Mouse (Mus musculus): Measurements from ENCODE around the gene Pip5k1b. TPM values are rescaled to one million over a fixed set of nuclear protein-coding genes. Genes with fewer than 3 reads are reported as not detected.

Pip5k1b gene
- polyA plus RNA-seq, 2 experiments = 0.83 to 1.4 TPM

DNA sequence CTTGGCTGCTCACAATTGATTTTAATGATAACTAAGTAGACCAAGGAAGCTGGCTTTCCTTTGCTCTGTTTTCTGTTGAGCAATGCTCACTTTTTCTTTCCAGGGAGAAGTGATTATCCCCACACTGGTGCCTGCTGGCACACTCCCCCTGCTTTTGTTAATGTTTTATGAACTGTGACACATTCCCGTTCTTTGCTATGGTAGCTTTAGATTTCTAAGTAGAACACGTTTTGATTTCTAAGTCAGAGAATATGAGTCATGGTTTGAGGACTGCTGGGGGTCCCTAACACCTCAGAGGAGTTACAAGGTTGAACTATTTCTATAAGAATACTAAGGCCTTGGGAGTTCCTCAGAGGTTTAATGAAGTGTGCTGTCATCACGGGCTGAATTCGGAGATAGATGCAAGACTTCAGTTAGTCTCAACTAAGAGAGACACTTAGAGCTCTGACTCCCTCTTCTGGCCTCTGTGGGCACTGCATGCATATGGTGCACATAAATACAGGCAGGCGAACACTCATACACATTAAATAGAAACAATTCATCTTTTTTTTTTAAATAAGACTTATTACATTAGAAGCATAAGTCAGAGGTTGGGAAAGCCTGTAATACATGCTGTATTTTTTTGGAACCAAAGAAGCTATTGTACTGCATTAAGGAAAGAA is 203.2 kb downstream of the Pip5k1b start:
- H3K27ac ChIP-seq (replicated peaks; ENCODE audit: low read depth, low read length) = no peak overlapping the region
- DNase-seq (ENCODE audit: low spot score) (no peak), ATAC-seq (ENCODE audit: low FRiP score, low read depth) (no peak)
- H3K4me1 ChIP-seq (ENCODE audit: control insufficient read depth, insufficient read depth, low read length) = no peaks in the 10 kb centered on the region
- H3K9me3 ChIP-seq (ENCODE audit: control insufficient read depth, low read length) = no peaks in the 10 kb centered on the region
- TF ChIP-seq POLR2A (IDR thresholded peaks at IDR 0.05; ENCODE audit: borderline replicate concordance, extremely low read depth, insufficient read depth, insufficient read length) = no peak
- WGBS = 74% methylated on average over 5 of the region's 5 CpGs
- H3K27me3 ChIP-seq (ENCODE audit: control insufficient read depth, insufficient read depth, low read length) = no peaks in the 10 kb centered on the region
- no peaks in the 10 kb centered on the region for H3K36me3 ChIP-seq (ENCODE audit: control insufficient read depth, insufficient read depth, low read length)
- H3K4me3 ChIP-seq (replicated peaks; ENCODE audit: low read length) = no peak overlapping the region
- no peak overlapping the region for H3K4me2 ChIP-seq (replicated peaks; ENCODE audit: low read depth, low read length, severe bottlenecking)
- no peak overlapping the region for H3K9ac ChIP-seq (ENCODE audit: low read depth, low read length, severe bottlenecking)

DNA sequence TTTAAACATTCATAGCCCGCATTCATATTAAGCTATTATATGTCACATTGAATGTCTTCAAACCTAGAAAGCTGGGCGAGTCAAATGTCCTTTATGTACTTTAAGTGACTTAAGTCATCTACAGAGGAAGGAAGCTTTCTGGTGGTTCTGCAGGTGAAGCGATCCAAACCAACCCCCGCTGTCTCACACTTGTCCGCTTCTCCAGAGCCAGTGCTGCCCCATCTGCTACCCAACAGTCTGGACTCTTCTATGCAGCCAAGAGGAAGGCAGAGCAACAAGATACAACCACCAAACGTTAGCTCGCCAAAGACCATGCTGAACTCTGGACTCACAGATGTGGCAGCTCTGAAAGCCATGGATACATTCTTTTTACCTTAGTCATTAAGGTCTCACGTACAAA is 211.2 kb downstream of the Pip5k1b start:
- no peak overlapping the region for H3K4me3 ChIP-seq (replicated peaks; ENCODE audit: low read length)

DNA sequence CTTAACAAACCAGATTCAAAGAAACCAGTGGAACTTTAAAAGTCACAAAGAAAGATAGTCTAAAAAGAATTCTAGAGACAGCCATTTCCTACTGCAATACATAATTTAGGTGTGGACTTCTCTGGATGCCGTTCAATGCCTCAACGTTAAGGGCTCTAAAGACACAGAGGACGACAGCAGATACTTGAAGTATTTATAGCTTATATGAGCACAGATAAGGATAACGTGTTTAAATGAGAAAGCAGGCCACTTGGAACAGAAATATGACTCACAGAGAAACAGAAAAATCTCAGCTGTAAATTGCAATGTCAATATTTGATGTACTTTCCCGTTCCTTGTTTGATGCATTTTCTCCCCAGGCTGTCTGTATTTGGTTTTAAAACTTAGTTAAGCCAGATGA is 212.9 kb downstream of the Pip5k1b start:
- H3K9me3 ChIP-seq (ENCODE audit: control insufficient read depth, low read length) = no peaks in the 10 kb centered on the region
- no peak overlapping the region for H3K4me3 ChIP-seq (replicated peaks; ENCODE audit: low read length)
- H3K4me2 ChIP-seq (replicated peaks; ENCODE audit: low read depth, low read length, severe bottlenecking) = no peak overlapping the region
- TF ChIP-seq POLR2A (IDR thresholded peaks at IDR 0.05; ENCODE audit: borderline replicate concordance, extremely low read depth, insufficient read depth, insufficient read length) = no peak
- H3K27ac ChIP-seq (replicated peaks; ENCODE audit: low read depth, low read length) = no peak overlapping the region
- WGBS = 65% methylated on average over 5 of the region's 5 CpGs
- H3K4me1 ChIP-seq (ENCODE audit: control insufficient read depth, insufficient read depth, low read length) = no peaks in the 10 kb centered on the region
- no peak for ATAC-seq (ENCODE audit: low FRiP score, low read depth)
- no peak for DNase-seq (ENCODE audit: low spot score)
- no peak overlapping the region for H3K9ac ChIP-seq (ENCODE audit: low read depth, low read length, severe bottlenecking)
- no peaks in the 10 kb centered on the region for H3K27me3 ChIP-seq (ENCODE audit: control insufficient read depth, insufficient read depth, low read length)
- H3K36me3 ChIP-seq (ENCODE audit: control insufficient read depth, insufficient read depth, low read length) = no peaks in the 10 kb centered on the region

More for the DNA sequence above, 211.2 kb downstream of the Pip5k1b start:
- H3K4me1 ChIP-seq (ENCODE audit: control insufficient read depth, insufficient read depth, low read length) = no peaks in the 10 kb centered on the region
- no peak overlapping the region for H3K4me2 ChIP-seq (replicated peaks; ENCODE audit: low read depth, low read length, severe bottlenecking)
- no peak overlapping the region for H3K27ac ChIP-seq (replicated peaks; ENCODE audit: low read depth, low read length)
- WGBS = 89% methylated on average over 8 of the region's 8 CpGs
- ATAC-seq (ENCODE audit: low FRiP score, low read depth) (no peak), DNase-seq (ENCODE audit: low spot score) (no peak)
- no peaks in the 10 kb centered on the region for H3K9me3 ChIP-seq (ENCODE audit: control insufficient read depth, low read length)
- H3K9ac ChIP-seq (ENCODE audit: low read depth, low read length, severe bottlenecking) = no peak overlapping the region
- no peaks in the 10 kb centered on the region for H3K36me3 ChIP-seq (ENCODE audit: control insufficient read depth, insufficient read depth, low read length)
- no peaks in the 10 kb centered on the region for H3K27me3 ChIP-seq (ENCODE audit: control insufficient read depth, insufficient read depth, low read length)
- no peak for TF ChIP-seq POLR2A (IDR thresholded peaks at IDR 0.05; ENCODE audit: borderline replicate concordance, extremely low read depth, insufficient read depth, insufficient read length)

DNA sequence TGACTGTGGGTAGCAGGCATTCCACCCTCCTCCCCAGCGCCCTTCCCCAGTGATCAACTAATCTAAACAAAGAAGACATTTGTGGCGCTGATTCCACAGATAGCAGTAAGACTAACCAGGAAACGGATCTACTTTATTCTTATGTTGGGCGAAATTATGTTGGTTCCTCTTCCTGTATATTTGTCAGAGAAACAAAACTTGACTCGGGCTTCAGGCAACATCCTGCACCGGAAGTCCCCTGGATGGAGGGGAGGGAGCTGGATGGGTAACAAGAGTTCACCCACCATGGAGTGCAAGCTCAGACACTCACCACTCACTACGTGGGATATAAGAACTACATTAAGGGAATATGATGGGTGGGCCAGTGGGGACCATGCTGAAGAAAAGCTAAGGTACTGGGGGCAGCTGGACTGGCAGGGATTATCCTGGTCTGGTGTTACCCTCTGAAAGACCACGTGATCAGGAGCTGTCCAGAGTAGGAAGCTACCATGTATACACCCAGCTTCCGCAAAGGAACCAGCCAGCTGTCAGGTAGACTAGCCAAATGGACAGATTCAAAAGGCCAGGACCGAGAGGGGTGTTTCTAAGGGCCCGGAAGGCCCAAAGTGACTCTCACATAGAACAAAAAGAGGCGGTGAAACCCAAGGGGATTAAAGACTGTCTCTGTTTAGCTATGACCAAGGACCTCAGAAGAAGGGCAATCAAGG is 219.1 kb downstream of the Pip5k1b start:
- Histone ChIP-seq H3K4me3 (replicated peaks; ENCODE audit: low read length) (no peak overlapping the region), H3K36me3 (ENCODE audit: control insufficient read depth, insufficient read depth, low read length) (no peaks in the 10 kb centered on the region), H3K9ac (ENCODE audit: low read depth, low read length, severe bottlenecking) (no peak overlapping the region), H3K9me3 (ENCODE audit: control insufficient read depth, low read length) (no peaks in the 10 kb centered on the region), H3K4me2 (replicated peaks; ENCODE audit: low read depth, low read length, severe bottlenecking) (no peak overlapping the region), H3K27ac (replicated peaks; ENCODE audit: low read depth, low read length) (no peak overlapping the region), H3K27me3 (ENCODE audit: control insufficient read depth, insufficient read depth, low read length) (no peaks in the 10 kb centered on the region), H3K4me1 (ENCODE audit: control insufficient read depth, insufficient read depth, low read length) (no peaks in the 10 kb centered on the region)
- no peak for TF ChIP-seq POLR2A (IDR thresholded peaks at IDR 0.05; ENCODE audit: borderline replicate concordance, extremely low read depth, insufficient read depth, insufficient read length)
- WGBS = 63% methylated on average over 12 of the region's 12 CpGs
- no peak for DNase-seq (ENCODE audit: low spot score)
- ATAC-seq (ENCODE audit: low FRiP score, low read depth) = no peak; the same call in 1 of the 2 replicates

DNA sequence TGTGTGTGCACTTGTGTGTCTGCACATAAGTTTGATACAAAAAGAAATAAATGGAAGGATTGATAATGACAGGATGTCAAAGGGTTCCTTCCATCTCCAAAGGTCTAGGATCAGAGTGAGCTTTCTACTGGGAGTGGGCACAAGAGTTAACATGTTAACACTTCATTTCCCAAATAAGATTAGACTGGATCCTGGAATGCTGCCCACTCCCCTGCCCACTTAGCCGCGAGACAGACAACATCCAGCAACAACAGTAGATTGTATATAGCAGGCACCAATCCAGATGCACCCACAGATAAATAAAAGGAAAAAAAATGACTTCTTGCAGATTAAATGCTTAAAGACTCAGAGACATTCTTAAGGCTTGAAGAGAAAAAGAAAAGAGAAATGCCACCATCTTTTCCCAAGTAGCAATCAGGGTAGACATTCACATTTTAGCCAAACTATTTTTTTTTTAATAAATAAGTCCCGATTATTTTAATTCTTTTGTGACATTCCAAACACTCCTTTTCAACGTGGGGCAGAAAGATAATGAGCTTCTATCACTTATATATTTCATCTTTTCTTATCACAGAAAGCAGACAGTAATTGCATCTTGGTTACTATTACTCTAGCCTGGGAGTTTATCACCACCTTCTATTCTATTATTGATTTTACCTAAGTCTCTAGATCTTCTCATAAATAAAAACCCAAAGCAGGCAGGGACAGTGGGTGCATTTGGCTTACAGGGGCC is 219.9 kb downstream of the Pip5k1b start:
- no peak for ATAC-seq (ENCODE audit: low FRiP score, low read depth)
- DNase-seq (ENCODE audit: low spot score) = no peak
- Histone ChIP-seq H3K4me1 (ENCODE audit: control insufficient read depth, insufficient read depth, low read length) (no peaks in the 10 kb centered on the region), H3K9me3 (ENCODE audit: control insufficient read depth, low read length) (no peaks in the 10 kb centered on the region), H3K36me3 (ENCODE audit: control insufficient read depth, insufficient read depth, low read length) (no peaks in the 10 kb centered on the region), H3K27ac (replicated peaks; ENCODE audit: low read depth, low read length) (no peak overlapping the region), H3K9ac (ENCODE audit: low read depth, low read length, severe bottlenecking) (no peak overlapping the region), H3K4me2 (replicated peaks; ENCODE audit: low read depth, low read length, severe bottlenecking) (no peak overlapping the region), H3K4me3 (replicated peaks; ENCODE audit: low read length) (no peak overlapping the region), H3K27me3 (ENCODE audit: control insufficient read depth, insufficient read depth, low read length) (no peaks in the 10 kb centered on the region)
- no peak for TF ChIP-seq POLR2A (IDR thresholded peaks at IDR 0.05; ENCODE audit: borderline replicate concordance, extremely low read depth, insufficient read depth, insufficient read length)
- WGBS = 74% methylated on average over 4 of the region's 4 CpGs

All from limb, embryonic 14.5 days (tissue).